Mouse (Mus musculus) megakaryocyte, embryonic 14.5 days (primary cell): ENCODE measurements at regions not wholly inside any gene's neighbourhood (a gene's known extent, or its start where the extent isn't known, plus 50 kb on each side); places are given as distances from the start of the nearest gene placed in this dataset.

Source experiments
- FLI1 ChIP-seq: IDR thresholded peaks from 2 replicates; pipeline ENCODE4 v1.6.1; 2012; ENCODE audit warnings: low read length, inconsistent platforms, mixed read lengths
- GATA1 ChIP-seq: IDR thresholded peaks from 3 replicates; pipeline ENCODE4 v1.6.1; 2012; ENCODE audit warnings: mixed read lengths, low read length, inconsistent platforms, borderline replicate concordance

GRCm38 (mm10) chr8:90513102-90513501 lies 165.0 kb upstream of the Tox3 start:
- TF ChIP-seq GATA1, result no peak
- no peak for TF ChIP-seq FLI1
